Mouse (Mus musculus): ENCODE measurements around the gene Cyth1. TPM values are rescaled to one million over a fixed set of nuclear protein-coding genes. Genes with fewer than 3 reads are reported as not detected.
A peak's percentile ranks its signal among the peaks of the same experiment; 100 is the strongest.

Gene Cyth1
- polyA plus RNA-seq, 1 experiment from 2014 or later: 11.5 TPM

GRCm38 (mm10) chr11:118234500-118234899 is 13.9 kb downstream of the Cyth1 start:
- H3K9me3 ChIP-seq (ENCODE audit: low read depth, low read length): no peaks in the 10 kb centered on the region
- no peaks in the 10 kb centered on the region for H3K36me3 ChIP-seq (ENCODE audit: insufficient read depth)
- ATAC-seq (ENCODE audit: insufficient read depth) (no peak), DNase-seq (no peak)
- no peak overlapping the region for H3K27ac ChIP-seq (ENCODE audit: low read depth)
- H3K27me3 ChIP-seq (ENCODE audit: insufficient read depth, low read length): no peaks in the 10 kb centered on the region
- no peak for TF ChIP-seq CTCF (IDR thresholded peaks at IDR 0.05; ENCODE audit: low read depth)
- peaks cover 10% of the 10 kb centered on the region; the same call in 1 of the 2 replicates for H3K4me1 ChIP-seq (ENCODE audit: insufficient read depth)
- H3K4me3 ChIP-seq (ENCODE audit: low read depth, low read length): no peak overlapping the region
- 58% methylated on average over 6 of the region's 6 CpGs for WGBS
- H3K9ac ChIP-seq: no peak overlapping the region
- no peak overlapping the region for H3K4me2 ChIP-seq

DNA sequence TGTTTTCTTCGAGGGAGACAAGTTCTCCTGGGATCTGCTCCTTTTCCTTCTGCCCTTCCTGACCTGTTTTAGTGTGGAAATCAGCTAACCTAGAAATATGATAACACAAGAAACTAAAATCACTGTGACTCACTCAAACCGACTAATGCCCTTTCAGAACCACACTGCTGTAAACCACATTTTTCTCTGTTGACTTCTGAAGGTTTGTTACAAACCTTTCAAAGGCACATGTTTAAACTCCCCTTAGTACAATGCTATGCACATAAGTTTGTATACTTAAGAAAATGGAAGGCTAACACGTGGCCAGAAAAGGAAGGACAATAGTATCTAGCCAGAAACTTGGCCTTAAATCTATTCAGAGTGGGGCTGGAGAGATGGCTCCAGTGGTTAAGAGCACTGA is 14.5 kb downstream of the Cyth1 start:
- Histone ChIP-seq H3K4me2 (no peak overlapping the region), H3K4me1 (ENCODE audit: insufficient read depth) (peaks cover 10% of the 10 kb centered on the region; the same call in 1 of the 2 replicates), H3K9ac (no peak overlapping the region), H3K4me3 (ENCODE audit: low read depth, low read length) (no peak overlapping the region), H3K9me3 (ENCODE audit: low read depth, low read length) (no peaks in the 10 kb centered on the region), H3K36me3 (ENCODE audit: insufficient read depth) (no peaks in the 10 kb centered on the region), H3K27me3 (ENCODE audit: insufficient read depth, low read length) (no peaks in the 10 kb centered on the region), H3K27ac (ENCODE audit: low read depth) (no peak overlapping the region)
- 52% methylated on average over 3 of the region's 3 CpGs for WGBS
- DNase-seq (no peak), ATAC-seq (ENCODE audit: insufficient read depth) (no peak)
- TF ChIP-seq CTCF (IDR thresholded peaks at IDR 0.05; ENCODE audit: low read depth): no peak

- no peaks in the 10 kb centered on the region for H3K9me3 ChIP-seq (ENCODE audit: low read depth, low read length)
- H3K4me2 ChIP-seq: no peak overlapping the region
- H3K4me1 ChIP-seq (ENCODE audit: insufficient read depth): peaks cover 10% of the 10 kb centered on the region; the same call in 1 of the 2 replicates
- H3K36me3 ChIP-seq (ENCODE audit: insufficient read depth): no peaks in the 10 kb centered on the region
- ATAC-seq (ENCODE audit: insufficient read depth): no peak
- H3K9ac ChIP-seq: no peak overlapping the region
- DNase-seq: no peak
- peak; percentile 64 for TF ChIP-seq CTCF (IDR thresholded peaks at IDR 0.05; ENCODE audit: low read depth)
- WGBS: 45% methylated on average over 7 of the region's 7 CpGs
- no peak overlapping the region for H3K27ac ChIP-seq (ENCODE audit: low read depth)
- H3K4me3 ChIP-seq (ENCODE audit: low read depth, low read length): no peak overlapping the region
- no peaks in the 10 kb centered on the region for H3K27me3 ChIP-seq (ENCODE audit: insufficient read depth, low read length)
Measured at GRCm38 (mm10) chr11:118232314-118232831, 16.0 kb downstream of the Cyth1 start.

DNA sequence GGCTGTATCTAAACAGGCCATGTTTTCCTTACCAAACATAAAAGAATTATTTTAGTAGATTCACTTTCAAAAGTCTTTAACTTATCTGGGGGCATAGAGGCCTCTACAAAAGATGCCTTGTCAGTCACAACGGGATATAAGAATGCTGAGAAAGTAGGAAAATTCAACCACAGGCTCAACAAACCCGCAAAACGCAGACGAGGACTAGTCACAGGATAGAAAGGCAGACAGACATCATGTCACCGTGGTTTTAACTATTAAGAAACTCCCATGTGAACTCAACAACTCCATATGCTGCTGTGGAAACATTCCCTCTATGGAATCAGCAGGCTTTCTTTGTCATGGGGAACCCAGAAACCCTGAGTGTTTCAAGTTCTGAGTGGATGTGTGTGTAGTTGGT is 18.5 kb downstream of the Cyth1 start:
- no peak for TF ChIP-seq CTCF (IDR thresholded peaks at IDR 0.05; ENCODE audit: low read depth)
- Histone ChIP-seq H3K4me2 (no peak overlapping the region), H3K4me1 (ENCODE audit: insufficient read depth) (0 out of 2 replicates have a peak, but pooled peaks cover 3% of the 10 kb centered on the region), H3K4me3 (ENCODE audit: low read depth, low read length) (no peak overlapping the region), H3K9me3 (ENCODE audit: low read depth, low read length) (no peaks in the 10 kb centered on the region), H3K9ac (no peak overlapping the region), H3K27me3 (ENCODE audit: insufficient read depth, low read length) (no peaks in the 10 kb centered on the region), H3K27ac (ENCODE audit: low read depth) (no peak overlapping the region), H3K36me3 (ENCODE audit: insufficient read depth) (no peaks in the 10 kb centered on the region)
- ATAC-seq (ENCODE audit: insufficient read depth) (no peak), DNase-seq (no peak)
- 84% methylated on average over 5 of the region's 5 CpGs for WGBS

GRCm38 (mm10) chr11:118227650-118228049 is 20.7 kb downstream of the Cyth1 start:
- Histone ChIP-seq H3K9ac (no peak overlapping the region), H3K27me3 (ENCODE audit: insufficient read depth, low read length) (no peaks in the 10 kb centered on the region), H3K36me3 (ENCODE audit: insufficient read depth) (no peaks in the 10 kb centered on the region), H3K9me3 (ENCODE audit: low read depth, low read length) (no peaks in the 10 kb centered on the region), H3K4me1 (ENCODE audit: insufficient read depth) (0 out of 2 replicates have a peak, but pooled peaks cover 3% of the 10 kb centered on the region), H3K4me2 (no peak overlapping the region), H3K4me3 (ENCODE audit: low read depth, low read length) (no peak overlapping the region), H3K27ac (ENCODE audit: low read depth) (no peak overlapping the region)
- 60% methylated on average over 7 of the region's 7 CpGs for WGBS
- TF ChIP-seq CTCF (IDR thresholded peaks at IDR 0.05; ENCODE audit: low read depth): no peak
- ATAC-seq (ENCODE audit: insufficient read depth): no peak
- no peak for DNase-seq

DNA sequence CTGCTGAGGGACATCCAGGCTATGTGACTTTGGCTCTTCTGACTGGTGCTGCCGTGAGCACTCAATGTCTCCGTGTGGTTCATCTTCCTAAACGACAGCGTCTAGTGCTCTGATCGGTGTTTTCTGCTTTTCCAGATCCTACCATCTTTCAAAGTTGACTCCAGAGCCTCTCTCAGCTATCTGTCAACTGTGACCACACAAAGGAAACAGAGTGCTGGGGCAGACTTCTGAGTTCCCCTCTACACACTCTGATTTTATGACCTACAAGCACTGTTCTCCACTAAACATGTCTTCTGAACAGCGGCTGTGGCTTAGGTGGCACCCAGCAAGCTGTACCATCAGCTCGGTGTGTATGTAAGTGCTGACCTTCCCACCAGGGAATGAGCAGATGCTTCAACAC is 21.5 kb downstream of the Cyth1 start:
- WGBS: 82% methylated on average over 7 of the region's 7 CpGs
- no peak overlapping the region for H3K9ac ChIP-seq
- no peak overlapping the region for H3K4me2 ChIP-seq
- no peaks in the 10 kb centered on the region for H3K36me3 ChIP-seq (ENCODE audit: insufficient read depth)
- no peak for TF ChIP-seq CTCF (IDR thresholded peaks at IDR 0.05; ENCODE audit: low read depth)
- H3K4me3 ChIP-seq (ENCODE audit: low read depth, low read length): no peak overlapping the region
- H3K27ac ChIP-seq (ENCODE audit: low read depth): no peak overlapping the region
- DNase-seq (no peak), ATAC-seq (ENCODE audit: insufficient read depth) (no peak)
- H3K9me3 ChIP-seq (ENCODE audit: low read depth, low read length): no peaks in the 10 kb centered on the region
- H3K4me1 ChIP-seq (ENCODE audit: insufficient read depth): no peaks in the 10 kb centered on the region
- H3K27me3 ChIP-seq (ENCODE audit: insufficient read depth, low read length): no peaks in the 10 kb centered on the region

- DNase-seq: no peak
- Histone ChIP-seq H3K9ac (no peak overlapping the region), H3K4me3 (ENCODE audit: low read depth, low read length) (no peak overlapping the region), H3K36me3 (ENCODE audit: insufficient read depth) (no peaks in the 10 kb centered on the region), H3K4me1 (ENCODE audit: insufficient read depth) (no peaks in the 10 kb centered on the region), H3K27ac (ENCODE audit: low read depth) (no peak overlapping the region), H3K9me3 (ENCODE audit: low read depth, low read length) (no peaks in the 10 kb centered on the region), H3K4me2 (no peak overlapping the region), H3K27me3 (ENCODE audit: insufficient read depth, low read length) (no peaks in the 10 kb centered on the region)
- TF ChIP-seq CTCF (IDR thresholded peaks at IDR 0.05; ENCODE audit: low read depth): no peak
- no peak for ATAC-seq (ENCODE audit: insufficient read depth)
- WGBS: 65% methylated on average over 1 of the region's 1 CpGs
Measured at GRCm38 (mm10) chr11:118225862-118226261, 22.5 kb downstream of the Cyth1 start.

All from lung, embryonic 14.5 days (tissue).